Comparison of ENCODE assay signal across 8 mouse cellular contexts in the genomic region with DNA sequence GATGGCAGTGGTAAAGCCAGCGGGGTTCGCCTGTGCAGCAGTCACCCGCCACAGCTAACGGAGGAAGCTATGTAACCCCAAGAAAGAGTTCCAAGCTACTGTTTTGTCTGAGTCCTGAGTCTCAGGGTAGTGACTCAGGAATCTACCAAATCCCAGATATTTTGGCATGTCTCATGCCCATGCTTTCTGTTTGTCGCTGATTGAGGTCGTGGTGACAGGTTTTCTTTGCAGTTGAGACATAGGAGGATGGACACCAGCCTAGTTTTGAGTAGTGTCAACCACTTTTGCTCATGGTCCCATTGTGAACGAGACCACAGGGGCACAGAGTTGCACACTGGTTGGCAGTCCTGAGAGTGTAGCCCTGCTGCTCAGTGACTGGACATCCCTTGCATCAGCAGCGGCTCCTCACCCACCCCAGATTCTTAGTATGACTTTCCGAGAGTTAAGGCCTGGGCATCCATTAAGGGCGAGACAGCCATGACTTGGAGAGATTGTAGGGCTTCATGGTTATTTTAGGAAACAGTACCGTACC. TPM values are rescaled to one million over a fixed set of nuclear protein-coding genes. Genes with fewer than 3 reads are reported as not detected.
DNase-seq lines count a peak whose midpoint lies in the region; ATAC-seq lines count a peak whose summit lies in the region.
"Had no signal": no experiment of that assay in that cellular context is flagged by ENCODE, and none has a peak within 500 bp of the region (broad histone marks: within the 10 kb centered on the region; RNA-seq: fewer than 3 reads in every experiment).

No protein-coding gene starts in this region.

- ATAC-seq in heart, embryonic 16.5 days (replicated peaks; ENCODE audit: extremely low read depth, insufficient read depth, low FRiP score): no peak
- ATAC-seq in megakaryocyte, adult 5-6 weeks (ENCODE audit: poor library complexity, severe bottlenecking): no peak
- ATAC-seq in embryonic facial prominence, embryonic 13.5 days (ENCODE audit: insufficient number of reproducible peaks, insufficient read depth, low FRiP score, low TSS enrichment, low read depth): no peak
- ATAC-seq in neural tube, embryonic 13.5 days (ENCODE audit: low read depth): no peak

- no peak for DNase-seq in heart, postnatal 25 days (ENCODE audit: low spot score)
- DNase-seq in thymus, postnatal 10 days (ENCODE audit: low spot score in 2 of 2): no peak
- DNase-seq: cerebellum, adult 8-10 months had no signal

- H3K27me3 ChIP-seq in heart, embryonic 16.5 days (ENCODE audit: control insufficient read depth, insufficient read depth, low read length): no peaks in the 10 kb centered on the region
- H3K27me3 ChIP-seq in megakaryocyte, embryonic 14.5 days (replicated peaks): no peaks in the 10 kb centered on the region
- no peaks in the 10 kb centered on the region for H3K27me3 ChIP-seq in embryonic facial prominence, embryonic 13.5 days
- no peaks in the 10 kb centered on the region for H3K27me3 ChIP-seq in neural tube, embryonic 13.5 days

- no peaks in the 10 kb centered on the region; the same call in 1 of the 2 replicates for H3K36me3 ChIP-seq in heart, embryonic 16.5 days (ENCODE audit: control insufficient read depth, insufficient read depth)
- H3K36me3 ChIP-seq in megakaryocyte, embryonic 14.5 days (replicated peaks; ENCODE audit: low read length): peaks cover 99% of the 10 kb centered on the region
- H3K36me3 ChIP-seq in embryonic facial prominence, embryonic 13.5 days: peaks cover 54% of the 10 kb centered on the region
- peaks cover 57% of the 10 kb centered on the region for H3K36me3 ChIP-seq in neural tube, embryonic 13.5 days

- H3K9me3 ChIP-seq in heart, embryonic 16.5 days (replicated peaks; ENCODE audit: control insufficient read depth, low read length): no peaks in the 10 kb centered on the region
- H3K9me3 ChIP-seq in megakaryocyte, embryonic 14.5 days: no peaks in the 10 kb centered on the region
- no peaks in the 10 kb centered on the region for H3K9me3 ChIP-seq in embryonic facial prominence, embryonic 13.5 days
- H3K9me3 ChIP-seq in neural tube, embryonic 13.5 days: no peaks in the 10 kb centered on the region

- intact Hi-C loops in heart, postnatal 25 days (cut with DNase I): no loop called here

- H3K4me3 ChIP-seq in heart, embryonic 16.5 days (ENCODE audit: low read length): peak overlapping the region; percentile 10; the same call in 1 of the 2 replicates
- peak overlapping the region; percentile 84 for H3K4me3 ChIP-seq in megakaryocyte, embryonic 14.5 days (replicated peaks)
- H3K4me3 ChIP-seq in embryonic facial prominence, embryonic 13.5 days: peak overlapping the region; percentile 43
- H3K4me3 ChIP-seq in neural tube, embryonic 13.5 days: peak overlapping the region; percentile 4; the same call in 1 of the 2 replicates

- no peak overlapping the region for H3K9ac ChIP-seq in heart, embryonic 16.5 days (ENCODE audit: low read length)
- H3K9ac ChIP-seq in embryonic facial prominence, embryonic 13.5 days: peak overlapping the region; percentile 73
- peak overlapping the region; percentile 38; the same call in 1 of the 2 replicates for H3K9ac ChIP-seq in neural tube, embryonic 13.5 days

- peak overlapping the region; percentile 17 for H3K27ac ChIP-seq in heart, embryonic 16.5 days (ENCODE audit: low read length)
- peak overlapping the region; percentile 95 for H3K27ac ChIP-seq in embryonic facial prominence, embryonic 13.5 days
- peak overlapping the region; percentile 18; the same call in 1 of the 2 replicates for H3K27ac ChIP-seq in neural tube, embryonic 13.5 days (replicated peaks)

- WGBS in heart, embryonic 16.5 days: 75% methylated on average over 11 of the region's 11 CpGs
- WGBS in embryonic facial prominence, embryonic 13.5 days: 81% methylated on average over 11 of the region's 11 CpGs
- 93% methylated on average over 11 of the region's 11 CpGs for WGBS in neural tube, embryonic 13.5 days

- peaks cover 19% of the 10 kb centered on the region for H3K4me1 ChIP-seq in heart, embryonic 16.5 days (ENCODE audit: control insufficient read depth, insufficient read depth, low read length)
- H3K4me1 ChIP-seq in megakaryocyte, embryonic 14.5 days: peaks cover 93% of the 10 kb centered on the region
- H3K4me1 ChIP-seq in embryonic facial prominence, embryonic 13.5 days: peaks cover 61% of the 10 kb centered on the region
- H3K4me1 ChIP-seq in neural tube, embryonic 13.5 days (replicated peaks): peaks cover 17% of the 10 kb centered on the region; the same call in 1 of the 2 replicates

- peak overlapping the region; percentile 28 for H3K4me2 ChIP-seq in heart, embryonic 16.5 days (ENCODE audit: low read depth, low read length)
- peak overlapping the region; percentile 57 for H3K4me2 ChIP-seq in embryonic facial prominence, embryonic 13.5 days
- peak overlapping the region; percentile 16; the same call in 1 of the 2 replicates for H3K4me2 ChIP-seq in neural tube, embryonic 13.5 days

RNA-seq across cellular contexts. Expression of a gene that starts 42.6 kb away (rescaled TPM):
- 173 and 203 TPM in 2 replicates for polyA plus RNA-seq in heart, embryonic 16.5 days (2015; fragmentation: Nextera tagmentation; extraction: Ambion mirVana)
- total RNA-seq in heart, postnatal 25 days (2021): 10 to 100 TPM; 80.4 to 89.9 TPM
- polyA plus RNA-seq in megakaryocyte, embryonic 14.5 days (2012; ENCODE audit: insufficient read depth, low replicate concordance): 13.5 and 35.9 TPM in 2 replicates
- total RNA-seq in megakaryocyte, adult 5-6 weeks (2015): 76.0 and 79.3 TPM in 2 replicates
- total RNA-seq in megakaryocyte, adult 5-6 weeks (2017): 33.6 and 47.5 TPM in 2 replicates
- polyA plus RNA-seq in embryonic facial prominence, embryonic 13.5 days (2015; fragmentation: Nextera tagmentation; extraction: Ambion mirVana): 325 and 349 TPM in 2 replicates
- polyA plus RNA-seq in neural tube, embryonic 13.5 days (2015; fragmentation: Nextera tagmentation; extraction: Ambion mirVana): 259 and 285 TPM in 2 replicates

Comparison
In these comparisons a context has a peak if more than half of its experiments do, and no peak if none do; other contexts are left out.
1. H3K27ac ChIP-seq: peak in every context shown above with its lines; median percentile 95 in embryonic facial prominence, embryonic 13.5 days; 18 in neural tube, embryonic 13.5 days; 17 in heart, embryonic 16.5 days.
2. H3K4me3 ChIP-seq: peak in every context shown above with its lines; median percentile 84 in megakaryocyte, embryonic 14.5 days; 43 in embryonic facial prominence, embryonic 13.5 days; 10 in heart, embryonic 16.5 days; 4 in neural tube, embryonic 13.5 days.